Mouse (Mus musculus): Measurements from ENCODE around the gene Pnkd.
A peak's percentile ranks its signal among the peaks of the same experiment; 100 is the strongest.

DNA sequence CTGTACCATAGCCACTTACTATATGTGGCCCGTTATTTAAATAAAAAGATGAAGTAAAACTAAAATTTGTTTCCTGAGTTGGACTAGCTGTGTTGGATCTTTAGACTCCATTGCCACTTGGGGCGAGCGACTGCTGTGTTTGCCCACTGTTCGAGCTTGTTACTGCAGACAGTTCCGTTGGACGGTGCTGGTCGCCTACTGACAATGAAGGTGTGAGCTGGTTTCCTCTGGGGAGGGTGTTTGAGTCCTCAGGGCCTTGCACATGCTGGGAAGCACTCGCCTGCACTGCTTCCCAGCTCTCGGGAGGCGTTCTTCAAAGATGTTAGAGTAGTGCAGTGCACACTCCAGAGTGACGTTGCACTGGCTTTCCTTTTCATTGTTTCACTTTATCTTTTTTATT is 45.1 kb upstream of the Pnkd start:
- TF ChIP-seq TAL1 (IDR thresholded peaks at IDR 0.05; ENCODE audit: low read length), result no peak
- TF ChIP-seq CTCF (IDR thresholded peaks at IDR 0.05 in 2 of 3, conservative IDR thresholded peaks at IDR 0.05 in 1 of 3; ENCODE audit: control insufficient read depth in 1 of 3, insufficient read depth in 1 of 3, low read depth in 2 of 3, low read length in 3 of 3, poor library complexity in 1 of 3, severe bottlenecking in 1 of 3), result no peak
- TF ChIP-seq TBP (IDR thresholded peaks at IDR 0.05; ENCODE audit: low read depth, low read length), result 0 out of 2 replicates have a peak, but pooled peaks have one; percentile 6
- no peak for TF ChIP-seq ELF1 (IDR thresholded peaks at IDR 0.05; ENCODE audit: low read depth, low read length)
- no peak for TF ChIP-seq EP300 (IDR thresholded peaks at IDR 0.05; ENCODE audit: low read depth in 1 of 2, low read length in 2 of 2)
- no peak for TF ChIP-seq USF1 (IDR thresholded peaks at IDR 0.05; ENCODE audit: low read depth, low read length)

Measured in MEL (cell line).